Mouse (Mus musculus) C2C12 (cell line): ENCODE results near the gene Umps.

Experiments
- CTCF ChIP-seq: IDR thresholded peaks from one replicate; pipeline ENCODE4 v1.5.1; 2011; ENCODE audit not compliant: control insufficient read depth, insufficient read depth, insufficient read length
- MAX ChIP-seq: IDR thresholded peaks from one replicate; pipeline ENCODE4 v1.6.1; 2011; ENCODE audit warnings: mild to moderate bottlenecking, control low read depth
- MYOD1 ChIP-seq: IDR thresholded peaks from one replicate; pipeline ENCODE4 v1.6.1; 2011; ENCODE audit warnings: low read depth; ENCODE audit not compliant: control insufficient read depth, insufficient read length

- no peak for TF ChIP-seq CTCF
- TF ChIP-seq MAX: no peak
- no peak for TF ChIP-seq MYOD1
These were observed 45.3 kb downstream of the Umps start for GRCm38 (mm10) chr16:33921514-33921913.
